Mouse (Mus musculus) ES-E14 (cell line): ENCODE measurements around the gene Hemgn. TPM values are rescaled to one million over a fixed set of nuclear protein-coding genes. Genes with fewer than 3 reads are reported as not detected.

Experiments
- DNase-seq: peaks from one replicate; pipeline ENCODE4 v3.0.0-alpha.2; 2013; ENCODE audit warnings: low read depth, low spot score
- H3K27ac ChIP-seq: 2 replicates; pipeline ENCODE4 v1.5.1; 2012; ENCODE audit warnings: low read depth, mild to moderate bottlenecking, low read length, moderate library complexity, mixed read lengths; ENCODE audit not compliant: poor library complexity, insufficient read depth, severe bottlenecking
- H3K36me3 ChIP-seq: 2 replicates; pipeline ENCODE4 v1.6.1; 2012; ENCODE audit warnings: mild to moderate bottlenecking, low read length, moderate library complexity, mixed read lengths; ENCODE audit not compliant: control insufficient read depth, poor library complexity, insufficient read depth, severe bottlenecking
- H3K4me1 ChIP-seq, 2 experiments: fragments of 150-350 bp in 1 of 2; sonication (generic) in 1 of 2; 2 replicates each; pipeline ENCODE4 v1.6.1; 2012; ENCODE audit warnings: low read length in 2 of 2, mild to moderate bottlenecking in 1 of 2, mixed read lengths in 1 of 2; ENCODE audit not compliant: control insufficient read depth in 2 of 2, insufficient read depth in 2 of 2, poor library complexity in 1 of 2
- H3K4me3 ChIP-seq, 2 experiments: fragments of 150-350 bp in 1 of 2; sonication (generic) in 1 of 2; 2 replicates each; pipeline ENCODE4 v1.5.1; 2012; ENCODE audit warnings: low read length in 2 of 2, low read depth in 1 of 2, mild to moderate bottlenecking in 1 of 2, mixed read lengths in 1 of 2; ENCODE audit not compliant: insufficient read depth in 1 of 2, poor library complexity in 1 of 2, severe bottlenecking in 1 of 2
- H3K9ac ChIP-seq: 2 replicates; pipeline ENCODE4 v1.6.1; 2012; ENCODE audit warnings: low read depth, mild to moderate bottlenecking, low read length, mixed read lengths; ENCODE audit not compliant: poor library complexity, insufficient read depth, severe bottlenecking
- H3K9me3 ChIP-seq: fragments of 150-350 bp; sonication (generic); 2 replicates; pipeline ENCODE4 v1.6.1; 2012; ENCODE audit warnings: low read depth, mild to moderate bottlenecking, low read length; ENCODE audit not compliant: control insufficient read depth, insufficient read depth
- CHD2 ChIP-seq: IDR thresholded peaks from 2 replicates; pipeline ENCODE4 v1.6.1; 2014; ENCODE audit warnings: mild to moderate bottlenecking, low read depth, low read length, inconsistent platforms
- HCFC1 ChIP-seq: IDR thresholded peaks from 2 replicates; pipeline ENCODE4 v1.6.1; 2012; ENCODE audit warnings: low read length, inconsistent platforms, borderline replicate concordance; ENCODE audit not compliant: insufficient read depth
- MAFK ChIP-seq: IDR thresholded peaks from 2 replicates; pipeline ENCODE4 v1.6.1; 2014; ENCODE audit warnings: mild to moderate bottlenecking, low read depth, low read length, inconsistent platforms; ENCODE audit not compliant: insufficient read depth
- ZC3H11A ChIP-seq: IDR thresholded peaks from 2 replicates; pipeline ENCODE4 v1.6.1; 2012; ENCODE audit warnings: low read depth, mild to moderate bottlenecking, inconsistent platforms, low read length, borderline replicate concordance
- ZNF384 ChIP-seq: IDR thresholded peaks from 2 replicates; pipeline ENCODE4 v1.6.1; 2012; ENCODE audit warnings: low read depth, low read length, inconsistent platforms
- in situ Hi-C, 2 experiments: fragments of 600-800 bp; cut with MboI; formaldehyde crosslinking; loops; one replicate each; pipeline ENCODE4 v1.15.1; 2025; ENCODE audit warnings: low sequenced_read_pairs in 2 of 2, inconsistent platforms in 1 of 2; ENCODE audit not compliant: unreplicated experiment in 2 of 2
- total RNA-seq: library from RNA; depleted of rRNA; stranded (reverse); fragments of 300-350 nt; gene quantifications from 2 replicates; pipeline ENCODE4 v1.2.3, GENCODE M21; 2012

Gene Hemgn
- total RNA-seq, 1 experiment, result not detected

- Histone ChIP-seq H3K4me3 (no peak overlapping the region; a peak in 1 of 4 replicates), H3K4me1 (peaks cover 0 to 6% of the 10 kb centered on the region in 2 experiments; a peak in 1 of 4 replicates), H3K36me3 (no peaks in the 10 kb centered on the region), H3K27ac (no peak overlapping the region), H3K9me3 (no peaks in the 10 kb centered on the region), H3K9ac (no peak overlapping the region)
- in situ Hi-C loops, result loop anchor here in 1 of 2 experiments (10.0 kb wide), 1 partner anchor 163 kb away; no protein-coding TSS in a partner anchor
- DNase-seq, result no peak
- TF ChIP-seq ZNF384 (no peak), CHD2 (no peak), ZC3H11A (no peak), MAFK (no peak), HCFC1 (no peak)
These were observed 45.8 kb downstream of the Hemgn start for GRCm38 (mm10) chr4:46367487-46367959.

- no peak overlapping the region for H3K4me3 ChIP-seq
- H3K9ac ChIP-seq, result no peak overlapping the region
- no peaks in the 10 kb centered on the region for H3K9me3 ChIP-seq
- H3K4me1 ChIP-seq, result no peaks in the 10 kb centered on the region
- H3K27ac ChIP-seq, result no peak overlapping the region
- in situ Hi-C loops, result loop anchor here in 1 of 2 experiments (10.0 kb wide), 1 partner anchor 160 kb away; no protein-coding TSS in a partner anchor
- H3K36me3 ChIP-seq, result no peaks in the 10 kb centered on the region
- DNase-seq, result no peak
- TF ChIP-seq HCFC1, result no peak
- no peak for TF ChIP-seq ZC3H11A
- TF ChIP-seq MAFK, result no peak
- TF ChIP-seq CHD2, result no peak
- no peak for TF ChIP-seq ZNF384
These were observed 48.9 kb downstream of the Hemgn start for GRCm38 (mm10) chr4:46364360-46364759.

- H3K9me3 ChIP-seq, result no peaks in the 10 kb centered on the region
- H3K9ac ChIP-seq, result no peak overlapping the region
- in situ Hi-C loops, result loop anchor here in 1 of 2 experiments (10.0 kb wide), 1 partner anchor 156 kb away; no protein-coding TSS in a partner anchor
- H3K4me3 ChIP-seq, result no peak overlapping the region
- no peak for TF ChIP-seq CHD2
- no peak for TF ChIP-seq ZC3H11A
- no peak for TF ChIP-seq MAFK
- no peak for TF ChIP-seq HCFC1
- TF ChIP-seq ZNF384, result no peak
- DNase-seq, result no peak
- H3K36me3 ChIP-seq, result no peaks in the 10 kb centered on the region
- H3K4me1 ChIP-seq, result no peaks in the 10 kb centered on the region
- H3K27ac ChIP-seq, result no peak overlapping the region
These were observed 52.0 kb downstream of the Hemgn start for GRCm38 (mm10) chr4:46361258-46361657.

- Histone ChIP-seq H3K4me1 (no peaks in the 10 kb centered on the region), H3K9ac (no peak overlapping the region), H3K9me3 (no peaks in the 10 kb centered on the region), H3K36me3 (no peaks in the 10 kb centered on the region), H3K27ac (no peak overlapping the region), H3K4me3 (no peak overlapping the region)
- in situ Hi-C loops, result loop anchor here in 1 of 2 experiments (10.0 kb wide), 1 partner anchor 155 kb away; no protein-coding TSS in a partner anchor
- DNase-seq, result no peak
- TF ChIP-seq HCFC1 (no peak), ZC3H11A (no peak), MAFK (no peak), CHD2 (no peak), ZNF384 (no peak)
These were observed 53.6 kb downstream of the Hemgn start for GRCm38 (mm10) chr4:46359539-46360253.
